Mouse (Mus musculus): ENCODE results near the gene Ephx3. TPM values are rescaled to one million over a fixed set of nuclear protein-coding genes. Genes with fewer than 3 reads are reported as not detected.

The Ephx3 gene
- total and polyA plus RNA-seq, 2 experiments from 2014 or later, result 0.70 to 1.1 TPM

- Histone ChIP-seq H3K4me2 (ENCODE audit: low read depth, low read length, poor library complexity, severe bottlenecking) (peak overlapping the region; percentile 85), H3K9ac (replicated peaks; ENCODE audit: low read length, poor library complexity, severe bottlenecking) (no peak overlapping the region), H3K4me1 (ENCODE audit: insufficient read depth, low read length) (0 out of 2 replicates have a peak, but pooled peaks cover 4% of the 10 kb centered on the region), H3K9me3 (ENCODE audit: low read length) (no peaks in the 10 kb centered on the region), H3K36me3 (ENCODE audit: insufficient read depth, low read length) (no peaks in the 10 kb centered on the region), H3K27me3 (ENCODE audit: insufficient read depth, low read length) (peaks cover 8% of the 10 kb centered on the region; the same call in 1 of the 2 replicates), H3K27ac (ENCODE audit: low read depth, low read length) (no peak overlapping the region), H3K4me3 (ENCODE audit: low read depth, low read length) (no peak overlapping the region)
- no peak for DNase-seq (ENCODE audit: low spot score)
- no peak for ATAC-seq (ENCODE audit: low FRiP score)
- 11% methylated on average over 5 of the region's 5 CpGs for WGBS
- no peak for TF ChIP-seq CTCF (IDR thresholded peaks at IDR 0.05)
These were observed 501 bp upstream of the Ephx3 start for GRCm38 (mm10) chr17:32189850-32190249.

GRCm38 (mm10) chr17:32183017-32183416, 6.3 kb downstream of the Ephx3 start:
- WGBS, result 36% methylated on average over 8 of the region's 8 CpGs
- Histone ChIP-seq H3K27ac (ENCODE audit: low read depth, low read length) (no peak overlapping the region), H3K9ac (replicated peaks; ENCODE audit: low read length, poor library complexity, severe bottlenecking) (no peak overlapping the region), H3K4me2 (ENCODE audit: low read depth, low read length, poor library complexity, severe bottlenecking) (no peak overlapping the region), H3K4me3 (ENCODE audit: low read depth, low read length) (no peak overlapping the region), H3K36me3 (ENCODE audit: insufficient read depth, low read length) (no peaks in the 10 kb centered on the region), H3K4me1 (ENCODE audit: insufficient read depth, low read length) (no peaks in the 10 kb centered on the region), H3K9me3 (ENCODE audit: low read length) (no peaks in the 10 kb centered on the region), H3K27me3 (ENCODE audit: insufficient read depth, low read length) (no peaks in the 10 kb centered on the region)
- ATAC-seq (ENCODE audit: low FRiP score), result no peak
- DNase-seq (ENCODE audit: low spot score), result no peak
- TF ChIP-seq CTCF (IDR thresholded peaks at IDR 0.05), result no peak

DNA sequence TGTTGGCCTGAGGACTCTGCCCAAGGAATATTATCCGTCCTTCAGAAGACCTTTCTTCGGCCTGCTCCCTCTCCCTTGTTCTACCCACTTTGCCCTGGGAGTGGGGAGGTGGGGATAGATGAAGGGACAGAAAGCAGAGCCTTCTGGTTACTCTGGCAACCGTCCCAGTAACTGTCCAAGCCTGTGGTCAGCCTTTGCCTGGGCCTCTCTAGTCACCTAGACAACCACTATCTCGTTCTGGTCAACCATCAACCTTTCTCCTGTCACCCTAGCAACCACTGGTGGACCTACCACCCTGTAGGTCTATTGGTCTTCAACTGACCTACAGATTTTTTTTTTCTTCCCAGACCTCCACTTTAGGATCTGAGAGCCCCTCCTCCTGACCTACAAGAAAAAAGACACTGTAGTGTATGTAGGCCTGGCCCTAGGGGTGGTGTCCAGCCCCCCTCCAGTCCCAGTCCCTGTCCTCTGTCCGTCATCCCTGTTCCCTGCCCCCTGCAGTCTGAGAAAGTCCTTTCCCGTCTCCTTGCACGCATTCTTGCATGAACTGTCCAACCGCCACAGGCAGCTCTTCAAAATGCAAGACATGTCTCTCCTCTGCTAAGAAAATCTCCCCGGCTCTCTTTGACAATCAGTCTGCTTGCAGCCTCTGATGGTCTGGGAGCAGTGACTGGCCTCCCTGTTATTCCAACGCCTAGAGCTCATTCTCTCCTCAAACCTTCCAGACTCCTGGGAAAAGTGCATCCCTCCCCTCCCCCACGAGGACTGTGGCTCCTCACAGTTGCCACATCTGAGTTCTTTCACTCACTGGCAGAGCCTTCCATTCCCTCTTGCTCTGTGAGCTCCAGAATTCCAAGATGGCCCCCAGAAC, 9.5 kb downstream of the Ephx3 start:
- H3K4me2 ChIP-seq (ENCODE audit: low read depth, low read length, poor library complexity, severe bottlenecking), result no peak overlapping the region
- no peaks in the 10 kb centered on the region for H3K9me3 ChIP-seq (ENCODE audit: low read length)
- TF ChIP-seq CTCF (IDR thresholded peaks at IDR 0.05), result peak; percentile 24; the same call in 1 of the 2 replicates
- no peaks in the 10 kb centered on the region for H3K4me1 ChIP-seq (ENCODE audit: insufficient read depth, low read length)
- no peaks in the 10 kb centered on the region for H3K36me3 ChIP-seq (ENCODE audit: insufficient read depth, low read length)
- ATAC-seq (ENCODE audit: low FRiP score) (peak; percentile 85), DNase-seq (ENCODE audit: low spot score) (peak; percentile 89)
- H3K4me3 ChIP-seq (ENCODE audit: low read depth, low read length), result no peak overlapping the region
- H3K27me3 ChIP-seq (ENCODE audit: insufficient read depth, low read length), result no peaks in the 10 kb centered on the region
- 16% methylated on average over 11 of the region's 11 CpGs for WGBS
- no peak overlapping the region for H3K9ac ChIP-seq (replicated peaks; ENCODE audit: low read length, poor library complexity, severe bottlenecking)
- peak overlapping the region; percentile 84 for H3K27ac ChIP-seq (ENCODE audit: low read depth, low read length)

GRCm38 (mm10) chr17:32176919-32177318, 12.4 kb downstream of the Ephx3 start:
- DNase-seq (ENCODE audit: low spot score), result no peak
- ATAC-seq (ENCODE audit: low FRiP score), result no peak
- Histone ChIP-seq H3K9ac (replicated peaks; ENCODE audit: low read length, poor library complexity, severe bottlenecking) (no peak overlapping the region), H3K4me1 (ENCODE audit: insufficient read depth, low read length) (no peaks in the 10 kb centered on the region), H3K36me3 (ENCODE audit: insufficient read depth, low read length) (no peaks in the 10 kb centered on the region), H3K9me3 (ENCODE audit: low read length) (no peaks in the 10 kb centered on the region), H3K4me3 (ENCODE audit: low read depth, low read length) (no peak overlapping the region), H3K27ac (ENCODE audit: low read depth, low read length) (no peak overlapping the region), H3K4me2 (ENCODE audit: low read depth, low read length, poor library complexity, severe bottlenecking) (no peak overlapping the region), H3K27me3 (ENCODE audit: insufficient read depth, low read length) (no peaks in the 10 kb centered on the region)
- no peak for TF ChIP-seq CTCF (IDR thresholded peaks at IDR 0.05)
- WGBS, result 94% methylated on average over 4 of the region's 4 CpGs

DNA sequence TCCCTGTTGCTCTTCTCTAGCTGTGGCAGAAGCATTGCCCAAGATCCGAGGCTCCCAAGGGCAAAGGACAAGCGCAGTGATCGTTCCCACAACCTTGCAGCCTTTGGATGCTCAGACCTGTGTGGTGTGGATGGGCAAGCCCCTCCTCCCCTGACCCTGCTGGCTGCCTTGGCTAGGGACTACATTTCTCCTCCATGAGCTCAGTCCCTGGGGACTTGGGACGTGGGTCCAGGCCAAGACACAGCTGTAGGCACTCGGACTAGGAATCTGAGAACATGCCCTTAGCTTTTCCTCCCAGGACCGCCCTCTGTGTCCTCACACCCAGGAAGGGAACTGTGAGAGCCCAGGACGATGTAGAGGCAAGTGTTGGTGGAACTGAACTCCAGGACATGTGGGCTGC, 16.2 kb downstream of the Ephx3 start:
- H3K9me3 ChIP-seq (ENCODE audit: low read length), result no peaks in the 10 kb centered on the region
- no peak overlapping the region for H3K4me3 ChIP-seq (ENCODE audit: low read depth, low read length)
- H3K4me2 ChIP-seq (ENCODE audit: low read depth, low read length, poor library complexity, severe bottlenecking), result no peak overlapping the region
- 64% methylated on average over 7 of the region's 7 CpGs for WGBS
- H3K4me1 ChIP-seq (ENCODE audit: insufficient read depth, low read length), result no peaks in the 10 kb centered on the region
- no peak for DNase-seq (ENCODE audit: low spot score)
- no peak for ATAC-seq (ENCODE audit: low FRiP score)
- TF ChIP-seq CTCF (IDR thresholded peaks at IDR 0.05), result no peak
- H3K36me3 ChIP-seq (ENCODE audit: insufficient read depth, low read length), result no peaks in the 10 kb centered on the region
- H3K27me3 ChIP-seq (ENCODE audit: insufficient read depth, low read length), result no peaks in the 10 kb centered on the region
- H3K9ac ChIP-seq (replicated peaks; ENCODE audit: low read length, poor library complexity, severe bottlenecking), result no peak overlapping the region
- no peak overlapping the region for H3K27ac ChIP-seq (ENCODE audit: low read depth, low read length)

DNA sequence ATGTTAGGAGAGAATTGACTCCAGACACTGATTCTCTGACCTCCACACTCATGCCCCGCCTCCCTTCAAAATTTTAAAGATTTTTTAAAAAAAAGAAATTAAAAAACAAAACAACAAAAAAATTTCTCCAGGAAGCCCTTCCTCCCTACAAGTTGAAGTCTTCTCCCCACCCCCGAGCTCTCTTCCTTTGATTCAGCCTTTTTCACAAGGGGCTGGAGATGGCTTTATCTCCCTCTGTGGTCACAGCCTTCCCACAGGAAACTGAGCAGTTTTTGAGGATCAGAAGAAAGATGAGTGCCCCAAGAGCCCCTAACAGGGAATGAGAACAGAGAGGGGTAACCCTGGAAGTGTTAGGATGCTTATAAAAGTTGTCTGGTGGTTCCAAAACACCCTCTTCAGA, 16.9 kb downstream of the Ephx3 start:
- 86% methylated on average over 2 of the region's 2 CpGs for WGBS
- no peak overlapping the region for H3K27ac ChIP-seq (ENCODE audit: low read depth, low read length)
- H3K9ac ChIP-seq (replicated peaks; ENCODE audit: low read length, poor library complexity, severe bottlenecking), result no peak overlapping the region
- H3K27me3 ChIP-seq (ENCODE audit: insufficient read depth, low read length), result no peaks in the 10 kb centered on the region
- ATAC-seq (ENCODE audit: low FRiP score), result no peak
- H3K4me1 ChIP-seq (ENCODE audit: insufficient read depth, low read length), result no peaks in the 10 kb centered on the region
- no peak for TF ChIP-seq CTCF (IDR thresholded peaks at IDR 0.05)
- H3K4me2 ChIP-seq (ENCODE audit: low read depth, low read length, poor library complexity, severe bottlenecking), result no peak overlapping the region
- H3K36me3 ChIP-seq (ENCODE audit: insufficient read depth, low read length), result no peaks in the 10 kb centered on the region
- H3K9me3 ChIP-seq (ENCODE audit: low read length), result no peaks in the 10 kb centered on the region
- DNase-seq (ENCODE audit: low spot score), result no peak
- no peak overlapping the region for H3K4me3 ChIP-seq (ENCODE audit: low read depth, low read length)

Measured in midbrain, postnatal 0 days (tissue).